Mouse (Mus musculus): Measurements from ENCODE around the gene Mrpl14.

Gene Mrpl14

DNA sequence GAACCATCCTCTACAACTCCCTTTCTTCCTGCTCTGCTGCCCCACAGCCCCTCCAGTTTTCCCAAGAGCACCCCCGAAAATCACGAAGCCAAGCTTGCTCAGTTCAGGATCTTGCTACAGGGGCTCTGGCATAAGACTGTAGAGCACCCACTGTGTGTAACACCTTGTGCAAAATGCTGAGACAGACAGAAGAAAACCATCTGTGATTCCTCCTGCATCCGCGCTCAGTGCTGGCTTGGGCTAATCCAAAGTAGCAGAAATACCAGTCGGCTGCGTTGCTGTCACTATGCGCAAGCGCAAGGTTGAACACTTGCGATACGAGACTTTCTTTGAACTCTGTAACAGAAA, 38.4 kb downstream of the Mrpl14 start:
- DNase-seq (ENCODE audit: low spot score in 2 of 2), result no peak

DNA sequence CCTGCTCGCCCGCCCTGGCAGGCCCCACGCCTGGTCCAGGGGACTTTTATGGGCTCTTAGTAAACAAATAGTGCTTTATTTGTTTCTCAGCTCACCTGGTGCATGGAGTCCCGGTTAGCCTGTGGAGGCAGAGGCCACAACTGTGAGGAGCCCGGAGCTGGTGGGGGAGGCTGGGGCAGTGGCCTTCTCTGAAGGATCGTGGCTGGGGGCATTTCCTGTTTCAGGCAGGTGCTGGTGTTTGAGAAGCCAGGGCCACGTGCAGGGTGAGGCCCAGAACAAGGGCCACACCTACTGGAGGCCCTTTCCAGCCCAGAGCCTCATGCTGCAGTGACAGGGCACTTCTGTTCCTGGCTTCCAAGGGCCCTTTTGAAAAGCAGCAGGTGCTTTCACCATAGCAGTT, 40.1 kb downstream of the Mrpl14 start:
- no peak for DNase-seq (ENCODE audit: low spot score in 2 of 2)

DNA sequence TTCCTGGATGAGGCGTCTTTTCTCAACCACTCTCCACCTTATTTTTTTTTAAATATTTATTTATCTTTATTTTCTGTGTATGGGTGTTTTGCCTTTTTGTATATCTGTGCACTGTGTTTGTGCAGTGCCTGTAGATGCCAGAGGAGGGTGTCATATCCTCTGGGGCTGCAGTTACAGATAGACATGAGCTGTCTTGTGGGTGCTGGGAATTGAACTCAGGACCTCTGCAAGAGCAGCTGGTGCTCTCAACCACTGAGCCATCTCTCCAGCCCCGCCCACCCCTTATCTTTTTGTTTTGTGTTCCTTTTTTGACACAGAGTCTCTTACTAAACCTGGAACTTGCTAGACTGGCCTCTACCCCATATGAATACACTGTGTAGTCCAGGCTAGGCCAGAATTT, 41.4 kb downstream of the Mrpl14 start:
- no peak for DNase-seq (ENCODE audit: low spot score in 2 of 2)

DNA sequence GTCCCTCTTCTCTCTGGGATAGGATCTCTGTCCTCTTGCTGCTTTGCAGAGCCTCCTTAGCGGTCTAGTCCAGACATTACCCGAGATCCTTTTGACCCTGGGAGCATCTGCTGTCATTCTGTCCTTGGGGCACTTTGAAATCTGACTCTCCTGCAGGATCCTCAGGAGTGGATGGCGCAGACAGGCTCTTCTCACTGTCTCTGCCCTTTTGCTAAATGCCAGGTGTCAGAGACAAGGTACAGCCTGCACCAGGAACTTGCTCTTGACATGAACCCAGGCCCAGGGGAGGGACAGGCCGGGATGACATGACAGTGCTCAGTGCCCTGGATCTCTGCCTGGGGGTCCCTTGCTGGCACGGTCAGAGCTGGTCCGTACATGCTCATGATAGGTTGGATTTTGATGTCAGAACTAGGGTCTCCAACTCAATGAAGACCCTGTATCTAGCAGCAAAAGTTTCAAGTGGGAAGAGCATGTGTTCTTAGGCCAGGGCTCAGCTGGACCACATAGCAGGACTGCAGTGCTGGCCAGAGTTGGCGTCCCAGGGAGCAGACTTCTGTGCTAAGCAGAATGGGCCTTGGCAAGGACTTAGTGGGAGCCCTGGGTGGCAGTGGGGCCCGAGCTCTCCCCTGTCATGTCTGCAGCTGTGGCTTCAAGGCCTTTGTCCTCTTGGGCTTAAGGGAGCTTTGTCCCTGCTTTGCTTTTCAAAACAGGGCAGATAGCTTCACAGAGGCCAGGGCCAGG, 42.0 kb downstream of the Mrpl14 start:
- no peak for DNase-seq (ENCODE audit: low spot score in 2 of 2)

DNA sequence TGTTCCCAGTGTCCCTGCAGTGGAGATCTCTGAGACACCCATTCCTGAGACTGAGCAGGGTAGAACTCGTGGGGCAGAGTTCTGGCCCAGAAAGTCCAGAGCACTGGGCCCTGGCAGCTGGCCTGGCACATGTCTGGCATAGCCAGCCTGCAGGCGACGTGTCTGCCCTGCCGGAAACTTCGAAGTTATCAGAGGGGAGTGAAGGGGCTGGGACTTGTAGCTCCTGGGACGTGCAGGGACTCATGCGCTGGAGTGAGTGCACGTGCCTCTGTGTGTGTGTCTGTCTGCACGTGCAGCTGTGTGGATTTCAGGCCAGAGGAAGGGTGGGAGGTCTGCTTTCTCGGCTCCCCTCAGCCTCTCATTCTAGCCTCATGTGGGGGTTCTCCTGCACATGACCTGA, 43.3 kb downstream of the Mrpl14 start:
- no peak for DNase-seq (ENCODE audit: low spot score in 2 of 2)

DNA sequence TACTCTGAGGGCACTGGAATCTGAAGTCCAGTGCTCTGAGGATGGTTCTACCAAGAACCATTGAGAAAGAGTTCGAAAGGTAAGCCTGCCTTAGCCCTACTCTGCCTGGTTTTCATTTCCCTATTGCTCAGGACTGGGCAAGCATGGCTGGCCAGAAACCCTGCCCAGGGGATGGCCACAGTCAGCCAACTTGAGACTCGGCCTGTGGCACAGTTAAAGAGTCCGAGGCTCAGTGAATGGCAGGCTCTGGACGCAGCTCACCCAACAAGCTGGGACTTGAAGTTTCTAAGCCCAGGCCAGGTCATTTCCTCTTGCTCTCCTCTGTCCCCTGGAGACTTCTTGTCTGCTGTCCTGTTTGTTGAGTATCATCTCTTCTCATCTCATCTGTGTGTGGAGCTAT, 44.6 kb downstream of the Mrpl14 start:
- DNase-seq (ENCODE audit: low spot score in 2 of 2), result no peak

DNA sequence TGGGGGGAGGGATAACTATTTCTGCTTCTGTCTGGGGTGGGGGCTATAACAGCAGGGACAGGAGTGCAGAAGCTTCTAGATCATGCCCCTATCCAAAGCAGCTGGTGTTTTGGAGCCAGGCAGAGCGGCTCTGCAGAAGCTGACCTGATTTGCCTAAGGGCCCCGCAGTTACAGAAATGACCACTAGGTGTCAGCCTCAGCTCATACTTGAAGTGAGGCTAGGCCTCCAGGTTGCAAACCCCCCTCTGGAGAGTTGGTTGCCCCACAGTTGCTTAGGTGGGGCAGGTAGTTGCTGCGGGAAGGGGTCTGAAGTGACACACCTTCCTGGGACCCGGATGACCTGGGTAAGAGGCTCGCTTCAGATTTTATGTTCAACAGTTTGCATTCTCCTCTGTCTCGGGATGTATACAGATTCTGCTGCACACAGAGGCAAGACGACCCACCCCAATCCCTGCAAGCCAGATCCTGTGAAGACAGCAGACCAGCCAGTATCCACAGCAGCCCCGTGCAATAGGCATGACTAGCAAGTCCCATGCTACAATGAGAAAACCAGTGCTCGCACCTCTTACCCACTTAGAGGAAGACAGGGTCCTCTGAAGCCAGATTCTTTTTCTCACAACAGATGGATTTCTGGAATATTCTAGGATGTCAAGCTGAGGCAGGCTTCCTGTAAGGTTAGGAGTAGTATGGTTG, 45.2 kb downstream of the Mrpl14 start:
- peak; percentile 90 to 92 for DNase-seq (ENCODE audit: low spot score in 2 of 2)

DNA sequence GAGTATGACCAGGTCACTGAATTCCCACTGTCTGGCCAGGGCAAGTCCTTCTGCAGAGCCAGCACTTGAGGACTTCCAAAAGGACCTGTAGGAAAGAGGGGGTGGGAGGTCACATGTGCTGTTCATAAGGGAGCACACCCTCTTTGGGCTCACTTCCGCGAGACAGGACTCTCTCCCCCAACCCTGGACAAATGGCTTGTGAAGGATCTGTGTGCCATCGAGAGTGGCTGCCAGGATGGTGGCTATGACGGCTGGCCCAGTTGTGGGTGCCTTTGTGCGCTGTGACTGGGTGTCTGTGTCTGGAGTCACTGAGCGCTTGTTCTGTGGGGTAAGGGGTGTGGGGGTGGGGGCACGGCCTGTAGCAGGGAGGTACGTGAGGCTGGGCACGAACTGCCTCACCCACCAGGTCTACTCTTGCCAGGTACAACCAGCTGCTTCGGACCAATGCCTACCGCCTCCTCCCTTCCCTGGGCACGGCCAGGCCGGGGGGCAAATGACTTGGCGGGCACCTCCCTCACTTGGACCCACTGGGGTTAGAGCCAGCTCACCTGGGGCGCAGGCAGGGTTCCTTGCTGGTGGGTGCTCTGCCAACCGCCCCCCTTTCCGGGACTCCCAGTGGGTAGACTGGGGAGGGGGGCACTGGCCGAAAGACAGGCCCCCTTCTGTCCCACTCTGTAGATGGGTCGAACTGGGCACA, 47.1 kb downstream of the Mrpl14 start:
- peak; percentile 74 to 84 for DNase-seq (ENCODE audit: low spot score in 2 of 2)

DNA sequence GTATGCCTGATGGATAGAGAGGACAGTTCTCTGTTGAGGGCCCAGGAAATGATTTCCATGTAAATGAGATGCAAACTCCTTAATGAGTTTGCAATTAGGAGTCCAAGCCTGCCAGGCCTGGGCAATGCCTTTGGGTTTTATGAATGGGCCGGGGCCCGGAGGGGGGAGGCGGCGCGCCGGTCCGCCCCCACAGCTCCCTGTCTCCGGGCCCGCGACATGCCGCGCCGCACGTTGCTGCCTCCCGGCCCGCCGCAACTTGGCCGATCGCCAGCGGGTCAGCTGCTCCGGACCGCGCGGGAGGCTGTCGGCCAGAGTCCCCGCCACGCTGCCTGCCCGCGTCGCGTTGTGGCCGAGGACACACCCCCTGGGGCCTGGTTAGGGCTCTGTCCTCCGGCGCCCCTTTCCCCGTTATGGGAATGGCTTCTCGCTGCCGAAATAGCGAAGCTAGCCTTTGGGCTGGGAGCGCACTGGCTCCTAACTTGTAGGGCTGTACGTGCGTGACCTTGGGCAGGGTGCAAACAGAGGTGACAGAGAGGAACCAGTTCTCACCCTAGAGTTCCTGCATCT, 47.7 kb downstream of the Mrpl14 start, which contains the start of gene 1600014C23Rik:
Gene 1600014C23Rik, minus strand, starts transcription at position 110 of the 567 bp plus-strand sequence.
- DNase-seq (ENCODE audit: low spot score in 2 of 2), result peak; percentile 92

DNA sequence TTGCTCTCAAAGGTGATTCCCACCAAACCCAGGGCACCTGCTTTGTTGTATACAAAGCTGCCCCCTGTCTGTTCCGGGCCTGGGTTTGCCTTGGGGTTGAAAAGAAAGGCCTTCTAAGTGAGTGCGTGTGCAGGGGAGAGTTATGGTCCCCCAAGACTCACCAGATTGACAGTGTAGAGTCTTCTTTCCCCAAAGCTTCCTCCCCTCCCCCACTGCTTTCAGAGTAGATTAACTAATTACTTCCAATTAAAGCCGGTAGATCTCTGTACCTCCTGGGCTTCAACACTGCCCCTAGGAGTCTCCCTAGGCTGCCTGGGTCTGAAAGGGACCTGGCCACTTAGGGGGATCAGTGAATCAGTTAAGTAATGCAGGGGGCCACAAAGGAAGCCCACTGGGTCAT, 48.2 kb downstream of the Mrpl14 start:
- DNase-seq (ENCODE audit: low spot score in 2 of 2), result no peak

DNA sequence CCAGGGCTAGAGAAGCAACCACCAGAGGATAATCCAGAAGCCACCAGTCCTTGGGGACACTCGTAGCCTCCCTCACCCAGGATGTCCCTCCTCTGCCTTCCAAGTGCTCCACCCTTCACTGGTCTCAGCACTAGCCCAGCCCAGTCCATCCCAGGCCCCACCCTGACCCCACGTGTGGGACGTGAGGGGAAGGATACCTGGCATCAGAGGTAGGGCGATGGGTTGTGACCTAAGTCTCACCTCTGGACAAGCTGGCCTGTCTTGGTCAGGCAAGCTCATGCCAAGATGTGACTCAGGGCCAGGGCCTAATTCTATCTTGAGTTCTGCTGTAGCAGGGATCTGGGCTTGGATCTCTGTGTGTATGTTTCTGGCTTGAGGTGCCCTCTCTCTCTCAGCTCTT, 48.8 kb downstream of the Mrpl14 start:
- peak; percentile 47 to 55 for DNase-seq (ENCODE audit: low spot score in 2 of 2)

DNA sequence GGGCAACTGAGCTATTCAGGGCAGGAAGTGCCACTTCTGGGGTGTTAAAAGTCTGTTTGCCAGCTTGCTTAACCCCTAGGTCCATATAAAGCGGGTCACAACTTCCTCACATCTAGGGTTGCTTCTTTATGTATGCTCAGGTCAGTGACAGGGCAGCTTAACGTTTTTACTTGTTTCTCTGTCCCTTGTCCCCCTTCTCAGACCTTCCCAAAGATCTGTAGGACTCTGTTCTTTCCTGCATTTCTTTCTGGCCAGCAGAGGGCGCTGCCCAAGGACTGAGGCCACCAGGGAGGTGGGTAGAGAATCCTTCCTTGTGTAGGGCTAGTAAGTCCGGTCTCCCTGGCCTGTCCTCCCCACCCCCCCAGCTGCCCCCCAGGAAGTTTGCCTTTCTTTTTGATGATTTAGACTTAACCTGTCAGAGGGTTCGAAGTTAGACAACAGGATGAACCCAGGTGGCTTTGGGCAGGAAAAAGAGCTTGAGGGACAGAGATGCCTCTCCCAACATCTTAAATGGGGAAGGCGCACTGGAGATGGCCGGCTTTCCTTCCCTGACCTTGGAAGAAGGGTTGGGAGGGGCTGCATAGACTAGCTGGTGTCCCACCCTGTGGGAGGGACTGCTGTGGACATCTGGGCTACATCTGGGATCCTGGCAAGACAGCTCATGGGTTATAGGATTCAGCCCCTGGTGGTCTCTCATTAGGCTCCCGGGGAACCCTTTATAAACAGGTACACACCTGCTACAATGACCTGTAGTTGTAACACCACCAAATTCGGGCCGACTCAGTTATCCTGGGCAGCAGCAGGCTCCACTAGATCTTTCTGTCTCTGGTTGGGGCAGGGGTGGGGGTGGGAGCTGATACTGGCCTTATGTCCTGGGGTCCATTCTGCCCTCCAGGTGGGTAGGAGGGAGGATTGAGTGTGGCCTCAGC, 49.5 kb downstream of the Mrpl14 start:
- peak; percentile 90 to 93 for DNase-seq (ENCODE audit: low spot score in 2 of 2)

DNA sequence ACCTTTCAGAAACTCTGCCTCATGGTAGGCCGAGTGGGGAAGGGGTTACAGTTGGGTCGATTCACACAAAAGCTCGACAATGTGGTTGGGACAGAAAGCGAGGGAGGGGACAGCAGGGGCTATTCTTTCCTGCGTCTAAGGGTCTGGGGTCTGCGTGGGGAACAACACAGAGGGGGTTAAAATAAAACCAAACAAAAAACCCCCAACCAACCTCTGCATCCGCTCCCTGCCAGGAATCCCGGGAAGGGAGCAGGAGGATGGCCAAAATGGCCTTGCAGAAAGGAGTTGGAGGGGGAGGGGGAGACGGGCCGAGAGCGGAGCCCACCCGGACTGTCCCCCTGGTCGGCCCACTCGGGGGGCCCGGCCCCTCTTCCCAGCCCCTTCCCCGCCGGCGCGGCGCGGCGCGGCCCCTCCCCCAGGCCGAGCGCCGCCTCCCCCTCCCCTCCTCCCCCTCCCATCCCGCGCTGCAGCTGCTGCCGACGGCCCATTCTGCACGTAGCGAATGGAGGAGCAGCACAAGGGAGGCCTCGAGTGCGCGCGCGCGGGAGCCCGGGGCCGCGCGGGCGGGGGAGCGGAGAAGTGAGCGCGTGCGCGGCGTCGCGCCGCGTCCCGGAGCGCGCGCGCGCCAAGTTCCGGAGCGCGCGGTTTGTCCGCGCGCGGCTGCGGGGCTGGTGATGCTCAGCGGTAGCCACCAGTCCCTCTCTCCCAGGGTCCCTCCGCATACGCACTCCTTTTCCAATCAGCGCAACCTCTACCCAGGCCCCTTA, 50.4 kb downstream of the Mrpl14 start:
- DNase-seq (ENCODE audit: low spot score in 2 of 2), result peak; percentile 94 to 95

DNA sequence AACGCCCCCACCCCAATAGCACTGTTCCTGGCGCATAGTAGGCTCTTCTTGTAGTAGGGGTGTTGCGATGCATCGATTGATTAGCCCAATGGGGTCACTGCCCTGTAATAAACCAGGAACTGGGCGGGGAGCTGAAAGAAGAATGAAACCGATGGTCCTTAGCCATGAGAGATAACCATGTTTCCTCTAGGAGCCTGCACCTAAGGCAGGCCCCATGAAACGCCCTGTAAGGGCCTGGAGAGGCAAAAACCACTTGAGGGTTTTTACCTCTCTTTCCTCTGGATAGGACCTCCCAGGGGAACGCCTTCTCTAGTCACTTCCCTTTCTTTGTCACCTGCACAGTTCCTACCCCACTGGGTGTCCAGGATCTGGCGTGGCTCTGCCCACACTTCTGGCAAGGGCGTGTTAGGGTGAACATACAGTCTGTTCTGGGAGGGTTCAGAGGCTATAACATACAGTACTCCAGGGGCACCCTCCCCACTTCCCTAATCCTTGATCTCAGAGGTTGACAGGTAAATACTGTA, 51.0 kb downstream of the Mrpl14 start:
- DNase-seq (ENCODE audit: low spot score in 2 of 2), result no peak

DNA sequence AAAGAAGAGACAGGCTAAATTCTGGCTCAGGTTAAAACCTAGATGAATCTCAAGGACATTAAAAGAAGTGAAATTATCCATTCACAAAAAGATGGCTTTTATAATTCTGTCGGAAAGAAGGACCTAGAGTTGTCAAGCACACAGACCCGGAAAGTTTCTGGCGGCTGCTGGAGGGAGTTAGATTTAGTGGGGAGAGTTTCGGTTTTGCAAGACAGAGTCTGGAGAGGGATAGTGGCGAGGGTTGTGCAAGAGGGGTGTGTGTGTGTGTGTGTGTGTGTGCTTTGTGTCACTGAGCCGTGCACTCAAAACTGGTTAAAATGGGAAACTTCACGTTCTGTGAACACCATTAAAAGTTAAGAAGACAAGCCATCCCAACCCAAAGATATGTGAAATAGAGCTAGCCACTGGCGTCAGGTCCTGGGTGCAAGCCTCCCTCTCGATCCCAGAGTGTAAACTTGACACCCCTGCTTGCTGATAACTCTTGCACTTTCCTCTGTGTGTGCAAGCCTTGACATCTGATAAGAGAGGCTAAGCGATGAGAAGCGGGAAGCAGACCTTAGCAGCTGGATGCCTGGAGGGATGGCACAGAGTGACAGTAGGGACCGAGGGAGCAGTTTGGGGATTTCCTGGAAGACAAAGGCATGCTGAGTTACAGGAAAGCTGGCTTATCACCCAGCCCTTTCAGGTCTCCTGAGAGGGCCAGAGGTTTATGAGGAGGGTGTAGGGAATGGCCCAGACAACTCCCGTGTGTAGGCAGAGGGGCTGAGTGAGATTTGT, 56.4 kb downstream of the Mrpl14 start:
- DNase-seq (ENCODE audit: low spot score in 2 of 2), result no peak

DNA sequence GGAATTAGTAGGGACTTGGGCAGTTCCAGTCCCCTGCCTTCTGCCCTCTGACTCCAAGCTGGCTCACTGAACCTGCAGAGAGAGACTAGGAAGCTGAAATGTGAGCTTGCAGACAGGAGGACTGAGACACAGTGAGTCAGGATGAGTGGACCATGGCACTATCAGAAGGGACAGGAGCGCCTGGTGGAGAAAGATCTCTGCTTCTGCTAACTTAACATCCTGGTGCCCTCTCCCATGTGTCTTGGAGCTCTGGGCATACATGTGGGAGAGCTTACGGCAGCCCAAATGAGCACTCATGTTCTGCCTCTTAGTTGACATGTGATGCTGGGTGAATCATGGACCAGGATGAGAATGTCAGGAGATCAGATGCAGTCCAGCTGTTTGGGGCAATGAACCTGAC, 59.5 kb downstream of the Mrpl14 start:
- DNase-seq (ENCODE audit: low spot score in 2 of 2), result no peak

DNA sequence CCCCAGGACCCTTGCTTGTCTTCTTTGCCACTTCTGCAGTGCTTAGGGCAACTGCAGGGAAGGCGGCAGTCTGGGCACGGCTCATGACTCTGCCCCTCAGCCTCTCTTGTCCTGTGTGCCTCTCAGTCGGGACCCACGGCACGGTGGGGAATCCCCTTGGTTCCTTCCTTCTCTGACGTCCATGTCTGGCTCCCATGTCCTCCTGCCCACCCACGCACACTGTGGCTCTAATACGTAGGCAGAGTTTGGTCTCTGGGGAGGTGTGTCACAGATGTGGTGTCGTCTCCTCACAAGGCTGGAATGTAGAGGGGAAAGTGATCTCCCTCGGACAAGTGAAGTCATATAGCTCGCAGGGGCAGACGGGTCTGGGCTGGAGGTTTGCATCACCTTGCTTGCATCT, 60.6 kb downstream of the Mrpl14 start:
- no peak for DNase-seq (ENCODE audit: low spot score in 2 of 2)

DNA sequence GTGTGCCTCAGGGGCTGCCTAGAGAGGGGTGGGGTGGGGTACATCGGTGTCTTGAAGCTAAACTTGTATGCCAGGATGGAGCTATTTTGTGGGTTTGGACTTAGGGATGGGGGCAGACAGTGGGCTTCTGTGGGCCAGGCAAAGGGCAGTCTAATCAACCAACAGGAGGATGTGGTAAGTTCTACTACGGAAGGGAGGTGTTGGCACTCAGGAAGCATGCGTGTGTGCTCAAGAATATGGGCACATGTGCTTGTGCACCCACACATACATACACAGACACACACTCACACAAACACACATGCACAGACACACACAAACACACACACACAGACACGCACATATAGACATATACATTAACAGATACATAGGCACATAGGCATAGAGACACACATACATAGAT, 61.2 kb downstream of the Mrpl14 start:
- no peak for DNase-seq (ENCODE audit: low spot score in 2 of 2)

All from right cerebral cortex, postnatal 10 days (tissue).